Mouse (Mus musculus): ENCODE results near the gene S1pr4.

GRCm38 (mm10) chr10:81507095-81507494 lies 7.2 kb upstream of the S1pr4 start:
- TF ChIP-seq CTCF (IDR thresholded peaks at IDR 0.05; ENCODE audit: low read depth): no peak
- TF ChIP-seq EP300 (IDR thresholded peaks at IDR 0.05; ENCODE audit: low read depth): no peak
